In the genomic region with DNA sequence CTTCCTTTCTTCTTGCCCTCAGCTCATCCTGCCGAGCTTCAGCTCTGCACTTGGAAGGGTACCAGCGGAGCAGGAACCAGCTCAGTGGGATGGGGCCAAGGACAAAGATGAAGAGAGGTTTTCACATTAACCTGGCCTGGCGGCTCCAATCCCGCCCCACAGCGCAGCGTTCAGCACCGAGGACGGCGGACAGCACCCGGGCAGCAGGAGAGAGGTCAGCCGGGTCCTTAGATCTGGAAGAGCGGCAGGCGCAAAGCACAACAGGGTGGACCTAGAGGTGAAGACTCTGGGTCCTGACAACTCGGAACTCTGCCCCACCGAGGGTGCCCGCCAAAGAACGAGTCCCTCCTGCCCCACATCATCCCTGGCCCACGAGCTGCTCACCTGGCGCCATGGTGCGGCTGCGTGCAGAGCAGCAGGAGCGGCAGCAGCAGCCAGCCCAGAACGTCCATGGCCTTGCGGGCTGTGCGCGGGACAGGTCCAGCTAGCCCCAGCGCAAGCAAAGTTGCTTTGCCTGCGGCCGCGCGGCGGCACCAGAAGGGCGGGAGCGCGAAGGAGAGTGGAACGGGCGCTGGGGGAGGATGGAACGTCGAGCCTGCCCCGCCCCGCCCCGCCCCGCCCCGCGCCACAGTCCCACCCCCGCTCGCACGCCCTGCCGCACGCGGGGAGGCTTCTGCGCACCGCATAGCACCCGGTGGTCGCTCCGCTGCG, we compare ENCODE assay signal across 7 mouse cellular contexts. TPM values are rescaled to one million over a fixed set of nuclear protein-coding genes. Genes with fewer than 3 reads are reported as not detected.
A peak's percentile ranks its signal among the peaks of the same experiment; 100 is the strongest.
DNase-seq lines count a peak whose midpoint lies in the region; ATAC-seq and TF ChIP-seq lines count a peak whose summit lies in the region.

A gene (minus strand): TSS at position 602 of the 711 bp plus-strand sequence.

- peak within 1 kb of the TSS; percentile 87 for H3K4me2 ChIP-seq in hindbrain, embryonic 16.5 days (ENCODE audit: low read length)
- peak within 1 kb of the TSS; percentile 48 for H3K4me2 ChIP-seq in midbrain, embryonic 11.5 days
- H3K4me2 ChIP-seq in stomach, embryonic 16.5 days (ENCODE audit: low read depth, low read length), result peak within 1 kb of the TSS; percentile 75

- H3K4me3 ChIP-seq in hindbrain, embryonic 16.5 days (ENCODE audit: low read length), result peak within 1 kb of the TSS; percentile 50
- H3K4me3 ChIP-seq in midbrain, embryonic 11.5 days (ENCODE audit: low read depth, low read length), result peak within 1 kb of the TSS; percentile 29
- peak within 1 kb of the TSS; percentile 43 for H3K4me3 ChIP-seq in stomach, embryonic 16.5 days (replicated peaks; ENCODE audit: low read length)

- no peaks in the 10 kb centered on the region for H3K36me3 ChIP-seq in hindbrain, embryonic 16.5 days (ENCODE audit: control insufficient read depth, insufficient read depth, low read length)
- no peaks in the 10 kb centered on the region for H3K36me3 ChIP-seq in midbrain, embryonic 11.5 days (ENCODE audit: control insufficient read depth, insufficient read depth, low read length)
- no peaks in the 10 kb centered on the region for H3K36me3 ChIP-seq in stomach, embryonic 16.5 days (ENCODE audit: control insufficient read depth, insufficient read depth, low read length)

- POLR2A ChIA-PET in Patski (lab: Charles Lee), result no interaction called here

- TF ChIP-seq CTCF in Patski (IDR thresholded peaks at IDR 0.05), result no peak

- intact Hi-C loops in left cerebral cortex, postnatal 4 days (cut with DNase I), result no loop called here

- peak; percentile 44 for ATAC-seq in Patski
- ATAC-seq in hindbrain, embryonic 16.5 days, result peak; percentile 54; the same call in 1 of the 2 replicates
- ATAC-seq in midbrain, embryonic 11.5 days (ENCODE audit: low FRiP score), result peak; percentile 46; the same call in 1 of the 2 replicates
- peak; percentile 72; the same call in 1 of the 2 replicates for ATAC-seq in stomach, embryonic 16.5 days (ENCODE audit: insufficient read depth, low FRiP score)

- no peak for DNase-seq in Patski (ENCODE audit: low read depth, low spot score)
- peak; percentile 81 for DNase-seq in cerebellum, adult 11-12 months
- peak; percentile 62 for DNase-seq in forelimb bud, embryonic 11.5 days (ENCODE audit: low read depth, low spot score)
- DNase-seq in left cerebral cortex, postnatal 4 days, result peak; percentile 6
- DNase-seq in midbrain, embryonic 11.5 days (ENCODE audit: low spot score, missing footprints), result peak; percentile 91

- peaks cover 7% of the 10 kb centered on the region; the same call in 1 of the 2 replicates for H3K4me1 ChIP-seq in hindbrain, embryonic 16.5 days (ENCODE audit: control insufficient read depth, insufficient read depth, low read depth, low read length)
- peaks cover 6% of the 10 kb centered on the region; the same call in 1 of the 2 replicates for H3K4me1 ChIP-seq in midbrain, embryonic 11.5 days (ENCODE audit: control insufficient read depth, insufficient read depth, low read length)
- H3K4me1 ChIP-seq in stomach, embryonic 16.5 days (ENCODE audit: control insufficient read depth, insufficient read depth, low read length), result no peaks in the 10 kb centered on the region

- under 1% methylated on average over 35 of the region's 57 CpGs for WGBS in hindbrain, embryonic 16.5 days
- under 1% methylated on average over 43 of the region's 57 CpGs for WGBS in midbrain, embryonic 11.5 days
- under 1% methylated on average over 56 of the region's 57 CpGs for WGBS in stomach, embryonic 16.5 days

- CTCF ChIA-PET in Patski (lab: Charles Lee), result interaction anchor here (0.6 kb wide), 1 partner anchor 37 kb away, joined by 3 read pairs; a partner anchor contains a TSS

- in situ Hi-C loops in Patski (cut with MboI; ENCODE audit: low pct_unique_long_range_greater_than_20kb), result no loop called here

- H3K9me3 ChIP-seq in hindbrain, embryonic 16.5 days (ENCODE audit: control insufficient read depth, low read length), result no peaks in the 10 kb centered on the region
- no peaks in the 10 kb centered on the region for H3K9me3 ChIP-seq in midbrain, embryonic 11.5 days (ENCODE audit: control insufficient read depth, low read length)
- no peaks in the 10 kb centered on the region for H3K9me3 ChIP-seq in stomach, embryonic 16.5 days (replicated peaks; ENCODE audit: control insufficient read depth, low read length)

- peak within 1 kb of the TSS; percentile 57 for H3K9ac ChIP-seq in hindbrain, embryonic 16.5 days (ENCODE audit: low read depth, low read length)
- no peak within 1 kb of the TSS for H3K9ac ChIP-seq in midbrain, embryonic 11.5 days (ENCODE audit: low read length)
- H3K9ac ChIP-seq in stomach, embryonic 16.5 days (ENCODE audit: low read length), result no peak within 1 kb of the TSS

- H3K27me3 ChIP-seq in Patski, result peaks cover 27% of the 10 kb centered on the region
- peaks cover 32% of the 10 kb centered on the region for H3K27me3 ChIP-seq in hindbrain, embryonic 16.5 days (replicated peaks; ENCODE audit: control insufficient read depth, insufficient read depth, low read length)
- H3K27me3 ChIP-seq in midbrain, embryonic 11.5 days (ENCODE audit: control insufficient read depth, insufficient read depth, low read length), result peaks cover 25% of the 10 kb centered on the region
- peaks cover 18% of the 10 kb centered on the region for H3K27me3 ChIP-seq in stomach, embryonic 16.5 days (ENCODE audit: control insufficient read depth, insufficient read depth, low read length)

- no peak within 1 kb of the TSS for H3K27ac ChIP-seq in hindbrain, embryonic 16.5 days (ENCODE audit: low read depth, low read length)
- H3K27ac ChIP-seq in midbrain, embryonic 11.5 days (ENCODE audit: low read depth, low read length), result no peak within 1 kb of the TSS
- no peak within 1 kb of the TSS for H3K27ac ChIP-seq in stomach, embryonic 16.5 days (ENCODE audit: low read length)

RNA-seq across cellular contexts. Expression of the gene that starts here (rescaled TPM):
- not detected for polyA plus RNA-seq in Patski (2021)
- polyA plus RNA-seq in hindbrain, embryonic 16.5 days (2015; fragmentation: Nextera tagmentation; extraction: Ambion mirVana), result 0.46 and 0.50 TPM in 2 replicates
- total RNA-seq in left cerebral cortex, postnatal 4 days (2021), result 1 to 10 TPM; 7.3 to 7.7 TPM
- not detected in 2 replicates for polyA plus RNA-seq in midbrain, embryonic 11.5 days (2014; fragmentation: Nextera tagmentation; extraction: Ambion mirVana)
- 0.23 TPM in 1 of 2 replicates, not detected in the other for polyA plus RNA-seq in stomach, embryonic 16.5 days (2015; fragmentation: Nextera tagmentation; extraction: Ambion mirVana)

Comparison
In these comparisons a context has a peak if more than half of its experiments do, and no peak if none do; other contexts are left out.
1. Peak in ATAC-seq in Patski; RNA of the gene not detected or under 1 TPM.
2. Peak in ATAC-seq, H3K4me3 ChIP-seq, H3K9ac ChIP-seq and H3K4me2 ChIP-seq in hindbrain, embryonic 16.5 days; RNA of the gene not detected or under 1 TPM.
3. Peak in DNase-seq, ATAC-seq, H3K4me3 ChIP-seq and H3K4me2 ChIP-seq in midbrain, embryonic 11.5 days; RNA of the gene not detected or under 1 TPM.
4. Peak in ATAC-seq, H3K4me3 ChIP-seq and H3K4me2 ChIP-seq in stomach, embryonic 16.5 days; RNA of the gene not detected or under 1 TPM.